Mouse (Mus musculus): ENCODE measurements around the gene Znfx1. TPM values are rescaled to one million over a fixed set of nuclear protein-coding genes. Genes with fewer than 3 reads are reported as not detected.
A peak's percentile ranks its signal among the peaks of the same experiment; 100 is the strongest.

The Znfx1 gene
- polyA plus RNA-seq, 1 experiment from 2014 or later, result 7.1 TPM

DNA sequence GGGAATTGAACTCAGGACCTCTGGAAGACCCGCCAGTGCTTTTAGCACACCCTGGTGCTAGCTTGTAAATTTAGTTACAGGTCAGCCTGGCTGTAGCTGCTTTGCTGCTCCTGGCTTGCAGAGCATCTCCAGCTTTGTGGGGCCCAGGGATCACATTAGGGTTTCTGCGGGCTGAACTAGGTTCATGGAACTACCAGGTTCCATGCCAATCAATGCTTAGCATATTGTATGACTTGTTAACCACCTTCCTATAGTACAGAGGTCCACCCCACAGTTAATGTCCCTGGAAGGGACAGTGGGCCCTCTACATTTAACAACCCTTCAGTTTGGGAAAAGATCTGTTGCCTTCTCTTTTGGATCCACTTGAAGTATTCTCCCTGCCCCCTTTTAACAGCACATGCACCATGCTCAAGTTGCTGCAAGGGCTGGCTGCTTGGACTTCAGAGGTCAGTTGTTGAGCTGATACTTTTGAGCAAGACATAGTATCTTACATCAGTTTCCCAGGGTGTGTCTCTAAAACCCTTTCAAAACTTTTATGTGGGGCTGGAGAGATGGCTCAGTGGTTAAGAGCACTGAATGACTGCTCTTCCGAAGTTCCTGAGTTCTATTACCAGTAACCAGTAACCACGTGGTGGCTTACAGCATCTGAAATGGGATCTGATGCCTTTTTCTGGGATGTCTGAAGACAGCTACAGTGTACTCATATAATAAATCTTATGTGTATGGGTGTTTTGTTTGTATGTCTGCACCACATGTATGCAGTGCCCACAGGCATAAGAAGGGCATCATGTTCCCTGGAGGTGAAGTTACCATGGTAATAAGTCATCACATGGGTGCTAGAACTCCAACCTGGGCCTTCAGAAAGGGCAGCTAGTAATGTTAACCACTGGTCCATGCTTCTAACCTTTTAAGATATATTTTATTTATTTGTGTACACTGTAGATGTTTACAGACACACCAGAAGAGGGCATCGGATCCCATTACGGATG, 4.0 kb upstream of the Znfx1 start:
- ATAC-seq (replicated peaks; ENCODE audit: low FRiP score, low TSS enrichment, low read depth), result no peak
- Histone ChIP-seq H3K4me1 (replicated peaks; ENCODE audit: control insufficient read depth, insufficient read depth, low read length) (peaks cover 16% of the 10 kb centered on the region), H3K27me3 (replicated peaks; ENCODE audit: control insufficient read depth, insufficient read depth, low read length) (no peaks in the 10 kb centered on the region), H3K27ac (ENCODE audit: low read depth) (no peak overlapping the region), H3K4me3 (ENCODE audit: low read depth, low read length) (no peak overlapping the region), H3K9ac (ENCODE audit: low read length) (no peak overlapping the region), H3K36me3 (ENCODE audit: control insufficient read depth, insufficient read depth, low read length) (peaks cover 25% of the 10 kb centered on the region), H3K4me2 (ENCODE audit: low read length) (no peak overlapping the region), H3K9me3 (ENCODE audit: control insufficient read depth, low read length) (no peaks in the 10 kb centered on the region)
- 29% methylated on average over 6 of the region's 6 CpGs for WGBS
- no peak for DNase-seq (ENCODE audit: low spot score)

DNA sequence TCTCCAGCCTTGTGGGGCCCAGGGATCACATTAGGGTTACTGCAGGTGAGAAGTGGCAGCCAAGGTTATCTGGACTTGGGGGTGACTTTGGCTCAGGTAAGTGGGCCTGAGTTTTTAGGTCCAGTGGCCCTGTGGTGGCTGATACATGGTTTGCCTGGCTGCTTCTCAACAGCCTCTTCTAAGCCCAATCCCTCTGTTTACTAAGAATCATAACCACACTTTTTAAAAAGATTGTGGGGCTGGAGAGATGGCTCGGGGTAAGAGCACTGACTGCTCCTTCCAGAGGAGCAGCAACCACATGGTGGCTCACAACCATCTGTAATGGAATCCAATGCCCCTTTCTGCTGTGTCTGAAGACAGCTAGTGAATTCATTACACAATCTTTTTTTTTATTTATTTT, 3.2 kb upstream of the Znfx1 start:
- no peaks in the 10 kb centered on the region for H3K27me3 ChIP-seq (replicated peaks; ENCODE audit: control insufficient read depth, insufficient read depth, low read length)
- DNase-seq (ENCODE audit: low spot score), result no peak
- no peak overlapping the region for H3K27ac ChIP-seq (ENCODE audit: low read depth)
- H3K4me2 ChIP-seq (ENCODE audit: low read length), result no peak overlapping the region
- no peak overlapping the region for H3K9ac ChIP-seq (ENCODE audit: low read length)
- peaks cover 20% of the 10 kb centered on the region for H3K4me1 ChIP-seq (replicated peaks; ENCODE audit: control insufficient read depth, insufficient read depth, low read length)
- H3K9me3 ChIP-seq (ENCODE audit: control insufficient read depth, low read length), result no peaks in the 10 kb centered on the region
- H3K36me3 ChIP-seq (ENCODE audit: control insufficient read depth, insufficient read depth, low read length), result peaks cover 25% of the 10 kb centered on the region
- no peak overlapping the region for H3K4me3 ChIP-seq (ENCODE audit: low read depth, low read length)
- 51% methylated on average over 1 of the region's 1 CpGs for WGBS
- ATAC-seq (replicated peaks; ENCODE audit: low FRiP score, low TSS enrichment, low read depth), result no peak

DNA sequence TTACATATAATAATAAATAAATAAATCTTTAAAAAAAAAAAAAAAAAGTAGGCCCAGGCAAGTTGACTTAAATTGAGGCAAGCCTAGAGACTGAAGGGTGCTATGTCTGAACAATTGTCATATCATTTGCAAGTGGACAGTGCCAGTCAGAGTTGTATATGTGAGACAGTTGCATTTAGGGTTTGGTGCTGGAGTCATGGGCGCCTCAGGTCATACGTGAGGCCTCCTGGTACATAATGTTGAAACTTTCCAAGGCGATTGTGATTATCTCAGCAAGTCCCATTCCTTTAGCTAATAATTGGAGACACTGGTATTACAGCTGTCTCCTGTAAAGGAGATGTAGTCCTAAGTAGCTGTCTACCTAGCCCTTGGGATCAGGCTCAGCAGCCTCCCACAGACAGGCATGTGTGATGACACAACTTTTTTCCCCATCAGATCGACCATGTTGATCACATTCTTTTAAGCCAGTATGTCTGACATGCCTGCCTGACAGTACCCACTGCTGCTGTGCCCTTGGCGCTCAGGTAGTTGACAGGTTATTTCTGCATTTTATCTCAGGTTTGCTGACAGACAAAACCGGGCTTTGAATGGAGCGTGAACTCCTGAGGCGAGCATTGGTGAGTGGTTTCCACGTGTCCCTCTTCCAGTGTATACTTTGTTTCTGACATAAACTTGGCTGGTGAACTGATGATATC, 1.9 kb upstream of the Znfx1 start:
- H3K4me2 ChIP-seq (ENCODE audit: low read length), result peak overlapping the region; percentile 92
- peak overlapping the region; percentile 99 for H3K9ac ChIP-seq (ENCODE audit: low read length)
- peaks cover 26% of the 10 kb centered on the region for H3K36me3 ChIP-seq (ENCODE audit: control insufficient read depth, insufficient read depth, low read length)
- peak overlapping the region; percentile 66 for H3K4me3 ChIP-seq (ENCODE audit: low read depth, low read length)
- peak overlapping the region; percentile 43 for H3K27ac ChIP-seq (ENCODE audit: low read depth)
- no peaks in the 10 kb centered on the region for H3K9me3 ChIP-seq (ENCODE audit: control insufficient read depth, low read length)
- peaks cover 21% of the 10 kb centered on the region for H3K4me1 ChIP-seq (replicated peaks; ENCODE audit: control insufficient read depth, insufficient read depth, low read length)
- WGBS, result 20% methylated on average over 9 of the region's 9 CpGs
- DNase-seq (ENCODE audit: low spot score) (no peak), ATAC-seq (replicated peaks; ENCODE audit: low FRiP score, low TSS enrichment, low read depth) (no peak)
- H3K27me3 ChIP-seq (replicated peaks; ENCODE audit: control insufficient read depth, insufficient read depth, low read length), result no peaks in the 10 kb centered on the region

DNA sequence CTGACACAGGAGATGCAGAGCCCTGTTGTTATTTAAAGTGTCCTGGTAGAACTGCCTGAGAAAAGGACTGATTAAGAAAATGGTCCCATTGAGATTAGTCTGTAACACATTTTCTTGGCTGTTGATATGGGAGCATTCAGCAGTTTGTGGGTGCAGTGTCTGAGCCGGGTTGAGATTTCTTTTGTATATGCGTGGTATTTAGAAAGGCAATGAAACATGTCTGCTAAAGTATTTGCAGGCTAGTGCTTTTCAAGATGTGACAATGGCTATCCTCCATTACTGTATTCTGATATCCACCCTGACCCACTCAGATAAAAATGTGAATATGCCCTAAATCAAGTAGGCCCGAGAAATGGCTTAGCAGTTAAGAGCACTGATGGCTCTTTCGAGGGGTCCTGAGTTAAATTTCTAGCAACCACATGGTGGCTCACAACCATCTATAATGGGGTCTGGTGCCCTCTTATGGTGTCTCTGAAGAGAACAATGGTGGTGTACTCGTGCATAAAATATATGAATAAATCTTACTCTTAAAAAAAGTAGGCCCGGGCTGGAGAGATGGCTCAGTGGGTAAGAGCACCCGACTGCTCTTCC, 1.2 kb upstream of the Znfx1 start:
- Histone ChIP-seq H3K4me1 (replicated peaks; ENCODE audit: control insufficient read depth, insufficient read depth, low read length) (peaks cover 21% of the 10 kb centered on the region), H3K36me3 (ENCODE audit: control insufficient read depth, insufficient read depth, low read length) (peaks cover 32% of the 10 kb centered on the region), H3K4me3 (ENCODE audit: low read depth, low read length) (peak overlapping the region; percentile 66), H3K27ac (ENCODE audit: low read depth) (peak overlapping the region; percentile 91), H3K27me3 (replicated peaks; ENCODE audit: control insufficient read depth, insufficient read depth, low read length) (no peaks in the 10 kb centered on the region), H3K4me2 (ENCODE audit: low read length) (peak overlapping the region; percentile 92), H3K9me3 (ENCODE audit: control insufficient read depth, low read length) (no peaks in the 10 kb centered on the region), H3K9ac (ENCODE audit: low read length) (peak overlapping the region; percentile 99)
- no peak for ATAC-seq (replicated peaks; ENCODE audit: low FRiP score, low TSS enrichment, low read depth)
- under 1% methylated on average over 7 of the region's 7 CpGs for WGBS
- DNase-seq (ENCODE audit: low spot score), result no peak

DNA sequence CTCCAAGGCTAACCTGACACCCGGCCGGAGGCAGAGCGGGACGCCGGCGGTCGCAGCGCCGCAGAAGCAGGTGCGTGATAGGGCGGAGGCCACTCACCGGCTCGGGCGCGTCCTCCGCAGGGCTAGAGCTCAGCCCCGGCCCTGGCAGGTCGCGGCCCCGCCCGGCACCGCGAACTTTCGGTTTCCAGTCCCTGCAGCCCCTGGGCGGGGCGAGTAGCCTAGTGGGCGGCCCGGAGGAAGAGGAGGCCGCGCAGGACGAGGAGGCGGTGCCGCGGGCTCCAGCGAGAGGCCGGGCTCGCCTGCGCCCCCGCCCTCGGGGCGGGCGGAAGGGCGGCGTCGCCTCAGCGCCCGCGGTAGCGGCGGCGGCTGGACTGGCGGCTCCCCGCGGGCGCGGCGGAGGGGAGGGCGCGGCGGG, 311 bp downstream of the Znfx1 start:
- H3K27ac ChIP-seq (ENCODE audit: low read depth), result peak overlapping the region; percentile 91
- peaks cover 42% of the 10 kb centered on the region for H3K36me3 ChIP-seq (ENCODE audit: control insufficient read depth, insufficient read depth, low read length)
- H3K4me3 ChIP-seq (ENCODE audit: low read depth, low read length), result peak overlapping the region; percentile 66
- 1% methylated on average over 21 of the region's 60 CpGs for WGBS
- H3K27me3 ChIP-seq (replicated peaks; ENCODE audit: control insufficient read depth, insufficient read depth, low read length), result no peaks in the 10 kb centered on the region
- H3K9me3 ChIP-seq (ENCODE audit: control insufficient read depth, low read length), result no peaks in the 10 kb centered on the region
- no peak for DNase-seq (ENCODE audit: low spot score)
- H3K4me1 ChIP-seq (replicated peaks; ENCODE audit: control insufficient read depth, insufficient read depth, low read length), result peaks cover 21% of the 10 kb centered on the region
- peak overlapping the region; percentile 99 for H3K9ac ChIP-seq (ENCODE audit: low read length)
- ATAC-seq (replicated peaks; ENCODE audit: low FRiP score, low TSS enrichment, low read depth), result peak; percentile 87
- H3K4me2 ChIP-seq (ENCODE audit: low read length), result peak overlapping the region; percentile 82

DNA sequence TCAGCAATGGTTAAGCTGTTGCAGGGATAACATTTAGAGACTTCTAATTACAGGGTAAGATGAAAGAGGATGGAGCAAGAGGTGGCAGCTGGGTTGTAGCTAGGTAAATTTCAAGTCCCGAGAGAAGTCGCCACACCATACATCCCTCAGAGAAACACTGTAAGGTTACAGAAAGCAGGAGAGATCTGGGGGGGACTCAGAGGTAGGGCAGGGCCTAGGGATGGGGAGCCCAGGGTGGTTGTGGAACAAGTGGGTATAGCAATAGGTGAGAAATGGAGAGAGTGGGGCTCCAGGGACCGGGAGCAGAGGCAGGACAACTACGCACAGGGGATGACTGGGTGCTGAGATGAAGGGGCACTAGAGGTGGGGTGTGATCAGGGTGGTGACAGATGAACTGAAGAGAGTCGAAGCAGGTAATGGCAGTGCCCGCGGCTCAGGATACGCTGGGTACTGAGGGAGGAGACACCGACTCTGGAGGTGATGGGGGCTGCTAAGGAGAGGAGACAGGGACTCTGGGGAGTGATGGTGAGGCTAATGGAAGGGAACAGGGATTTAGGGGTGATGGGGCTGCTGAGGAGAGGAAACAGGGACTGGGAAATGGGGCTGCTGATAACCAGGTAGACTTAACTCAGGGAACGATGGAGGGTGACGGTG, 1.3 kb downstream of the Znfx1 start:
- peaks cover 21% of the 10 kb centered on the region for H3K4me1 ChIP-seq (replicated peaks; ENCODE audit: control insufficient read depth, insufficient read depth, low read length)

DNA sequence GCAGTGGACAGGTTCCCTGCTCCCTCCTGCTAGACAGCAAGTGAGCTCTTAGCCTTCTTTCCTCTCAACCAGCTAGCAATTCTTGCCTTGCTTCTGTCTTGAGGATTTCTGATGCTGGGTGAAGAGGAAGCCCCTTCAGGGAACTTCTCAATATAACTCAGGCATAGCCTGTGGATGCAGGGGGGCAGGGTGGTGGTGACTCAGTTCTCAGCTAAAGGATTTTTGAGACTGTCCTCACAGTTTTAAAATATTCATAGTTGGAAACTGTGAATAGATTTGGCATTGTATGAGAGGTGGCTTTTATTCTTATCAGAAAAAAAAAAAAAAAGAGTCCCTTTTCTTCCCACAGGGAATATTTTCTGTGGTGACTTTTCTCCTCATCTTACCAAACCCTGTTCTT, 2.1 kb downstream of the Znfx1 start:
- ATAC-seq (replicated peaks; ENCODE audit: low FRiP score, low TSS enrichment, low read depth), result no peak
- Histone ChIP-seq H3K4me3 (ENCODE audit: low read depth, low read length) (no peak overlapping the region), H3K36me3 (ENCODE audit: control insufficient read depth, insufficient read depth, low read length) (peaks cover 51% of the 10 kb centered on the region), H3K9ac (ENCODE audit: low read length) (0 out of 2 replicates have a peak overlapping the region, but pooled peaks have one; percentile 8), H3K9me3 (ENCODE audit: control insufficient read depth, low read length) (no peaks in the 10 kb centered on the region), H3K27ac (ENCODE audit: low read depth) (no peak overlapping the region), H3K27me3 (replicated peaks; ENCODE audit: control insufficient read depth, insufficient read depth, low read length) (no peaks in the 10 kb centered on the region), H3K4me1 (replicated peaks; ENCODE audit: control insufficient read depth, insufficient read depth, low read length) (peaks cover 21% of the 10 kb centered on the region), H3K4me2 (ENCODE audit: low read length) (peak overlapping the region; percentile 82)
- no peak for DNase-seq (ENCODE audit: low spot score)

More for the DNA sequence above, 1.3 kb downstream of the Znfx1 start:
- Histone ChIP-seq H3K9ac (ENCODE audit: low read length) (peak overlapping the region; percentile 99), H3K36me3 (ENCODE audit: control insufficient read depth, insufficient read depth, low read length) (peaks cover 51% of the 10 kb centered on the region), H3K4me3 (ENCODE audit: low read depth, low read length) (peak overlapping the region; percentile 66), H3K27ac (ENCODE audit: low read depth) (no peak overlapping the region), H3K27me3 (replicated peaks; ENCODE audit: control insufficient read depth, insufficient read depth, low read length) (no peaks in the 10 kb centered on the region), H3K9me3 (ENCODE audit: control insufficient read depth, low read length) (no peaks in the 10 kb centered on the region), H3K4me2 (ENCODE audit: low read length) (peak overlapping the region; percentile 82)
- DNase-seq (ENCODE audit: low spot score) (no peak), ATAC-seq (replicated peaks; ENCODE audit: low FRiP score, low TSS enrichment, low read depth) (no peak)
- WGBS, result 23% methylated on average over 11 of the region's 11 CpGs

DNA sequence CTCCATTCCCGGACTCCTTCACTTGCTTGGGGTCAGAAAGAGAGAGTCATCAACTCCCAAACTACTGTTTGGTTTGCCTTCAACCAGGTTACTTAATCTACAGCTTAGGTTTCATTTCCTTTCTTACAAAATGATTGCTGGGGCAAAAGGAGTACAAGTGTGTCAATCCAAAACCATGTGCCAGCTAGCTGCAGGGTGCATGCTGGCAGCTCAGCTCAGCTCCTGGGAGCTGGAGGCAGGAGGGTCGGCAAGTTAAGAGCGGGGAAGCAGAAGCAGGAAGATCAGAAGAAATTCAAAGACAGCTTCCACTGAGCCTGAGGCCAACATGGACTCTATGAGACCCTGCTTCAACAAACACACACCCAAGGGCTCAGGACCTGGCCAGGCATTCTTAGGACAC, 2.5 kb downstream of the Znfx1 start:
- Histone ChIP-seq H3K4me2 (ENCODE audit: low read length) (peak overlapping the region; percentile 82), H3K27ac (ENCODE audit: low read depth) (no peak overlapping the region)
- 65% methylated on average over 3 of the region's 3 CpGs for WGBS

More for the DNA sequence above, 2.5 kb downstream of the Znfx1 start:
- Histone ChIP-seq H3K36me3 (ENCODE audit: control insufficient read depth, insufficient read depth, low read length) (peaks cover 51% of the 10 kb centered on the region), H3K9ac (ENCODE audit: low read length) (no peak overlapping the region), H3K4me3 (ENCODE audit: low read depth, low read length) (no peak overlapping the region), H3K4me1 (replicated peaks; ENCODE audit: control insufficient read depth, insufficient read depth, low read length) (peaks cover 20% of the 10 kb centered on the region), H3K9me3 (ENCODE audit: control insufficient read depth, low read length) (no peaks in the 10 kb centered on the region), H3K27me3 (replicated peaks; ENCODE audit: control insufficient read depth, insufficient read depth, low read length) (no peaks in the 10 kb centered on the region)
- DNase-seq (ENCODE audit: low spot score) (no peak), ATAC-seq (replicated peaks; ENCODE audit: low FRiP score, low TSS enrichment, low read depth) (no peak)
